Mouse (Mus musculus) frontal cortex, postnatal 25 days (tissue): ENCODE data around the gene Gimap8.
"Not testable (repeated sequence)": the region's sequence is repeated elsewhere in the genome, so short reads cannot be mapped to it uniquely, and the experiment has no call there.

Experiments
- DNase-seq, 2 experiments: peaks; one replicate each; pipeline ENCODE4 v3.0.0; 2022; ENCODE audit warnings: low spot score in 2 of 2

Gene Gimap8

DNA sequence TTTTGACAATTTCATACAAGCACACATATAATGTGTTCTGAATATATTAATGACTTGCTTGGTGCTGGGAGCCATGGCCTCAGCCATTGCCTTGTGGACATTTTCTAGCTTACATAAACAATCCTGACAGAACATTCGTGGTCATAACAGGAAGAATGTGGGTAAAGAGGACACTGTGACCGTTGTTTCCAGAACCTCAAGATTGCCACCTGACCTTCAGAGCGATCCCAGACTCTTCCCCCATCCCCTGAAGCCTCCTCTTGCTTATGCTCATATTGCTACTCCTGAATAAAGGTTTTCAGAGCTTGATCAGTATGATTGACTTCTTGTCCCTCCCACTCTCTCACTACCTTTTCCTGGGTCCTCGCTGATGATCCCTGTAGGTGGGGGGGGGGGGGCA is 31.4 kb downstream of the Gimap8 start:
- DNase-seq = no peak

DNA sequence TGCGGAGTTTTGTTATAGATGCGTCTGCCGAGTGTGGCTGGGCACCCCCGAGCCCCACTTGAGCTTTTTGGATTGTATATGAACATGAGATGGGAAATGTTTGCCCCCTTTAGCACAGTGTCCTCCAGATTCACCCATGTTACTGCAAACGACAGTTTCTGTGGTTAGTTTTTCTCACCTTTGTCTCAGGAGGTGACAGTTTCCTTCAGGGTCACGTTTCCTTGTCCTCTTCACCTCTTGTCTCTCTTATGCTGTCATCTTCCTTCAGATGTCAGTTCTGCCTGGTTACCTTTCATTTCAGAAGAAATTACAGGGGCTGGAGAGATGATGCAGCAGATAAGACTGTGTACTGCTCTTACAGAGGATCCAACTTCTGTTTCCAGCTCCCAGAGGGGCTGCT is 32.7 kb downstream of the Gimap8 start:
- DNase-seq = no peak

- no peak for DNase-seq
Observed at GRCm38 (mm10) chr6:48680421-48680820, 33.4 kb downstream of the Gimap8 start.

DNA sequence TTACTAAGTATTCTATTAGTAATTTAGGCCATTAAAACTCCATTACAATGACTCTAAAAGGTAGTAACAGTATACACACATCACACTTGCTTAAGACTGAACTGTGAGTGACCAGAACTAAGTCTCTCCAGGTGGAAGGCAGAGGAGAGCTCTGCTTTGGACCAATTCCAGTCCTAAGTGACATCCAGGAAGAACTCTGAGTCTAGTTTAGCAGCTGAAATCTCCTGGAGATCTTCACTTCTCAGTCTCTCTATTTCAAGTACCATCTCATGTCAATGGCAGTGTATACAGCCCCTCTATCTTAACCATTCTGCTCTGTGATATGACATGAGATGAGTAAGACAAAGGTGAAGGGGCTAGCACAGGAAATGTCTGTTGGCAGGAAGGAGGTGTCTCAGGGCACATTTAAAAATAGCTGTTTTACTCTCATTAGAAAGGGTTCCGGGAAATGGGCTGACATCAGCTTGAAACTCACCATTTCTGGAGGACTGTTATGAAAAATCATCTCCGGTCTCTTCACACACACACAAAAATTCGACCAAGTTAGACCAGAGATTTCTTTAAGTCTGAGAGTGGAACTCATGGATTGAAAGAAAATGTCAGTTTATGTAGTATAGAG is 34.5 kb downstream of the Gimap8 start:
- DNase-seq = no peak

DNA sequence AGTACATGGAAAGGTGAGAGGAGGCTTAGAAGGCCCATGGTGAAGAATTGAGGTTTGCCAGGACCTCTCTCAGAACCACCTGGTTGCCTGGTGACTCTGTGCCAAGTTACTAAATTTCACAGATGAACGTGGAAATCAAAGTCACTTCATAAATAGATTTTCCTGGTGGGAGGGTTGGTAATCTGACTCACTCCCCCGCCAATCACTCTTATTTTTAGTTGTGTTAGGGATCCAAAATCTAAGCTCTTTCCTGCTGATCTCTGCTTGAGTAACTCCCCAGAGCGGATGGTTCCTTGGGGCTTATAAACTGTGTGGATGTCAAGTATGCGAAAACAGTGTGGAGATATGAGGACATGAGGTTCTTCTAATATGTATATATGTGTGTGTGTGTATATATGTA is 35.2 kb downstream of the Gimap8 start:
- DNase-seq = no peak

DNA sequence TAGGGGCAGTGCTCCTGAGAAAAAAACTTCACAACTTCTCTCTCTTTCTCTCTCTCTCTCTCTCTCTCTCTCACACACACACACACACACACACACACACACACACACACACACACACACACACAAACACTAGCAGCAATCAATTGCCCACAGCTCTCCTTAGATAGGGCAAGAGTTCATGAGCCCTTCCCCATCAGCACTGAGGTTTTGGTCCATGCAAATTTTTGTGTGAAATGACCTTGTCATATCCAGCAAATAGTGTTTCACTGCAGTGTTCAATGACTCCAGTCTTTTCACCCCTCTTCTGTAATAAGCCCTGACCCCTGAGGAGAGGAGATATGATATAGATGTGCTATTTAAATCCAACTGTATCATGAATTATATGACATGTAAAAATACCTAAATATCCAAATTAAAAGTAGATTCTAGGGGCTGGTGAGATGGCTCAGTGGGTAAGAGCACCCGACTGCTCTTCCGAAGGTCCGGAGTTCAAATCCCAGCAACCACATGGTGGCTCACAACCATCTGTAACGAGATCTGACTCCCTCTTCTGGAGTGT is 36.3 kb downstream of the Gimap8 start:
- DNase-seq = not testable (repeated sequence)

DNA sequence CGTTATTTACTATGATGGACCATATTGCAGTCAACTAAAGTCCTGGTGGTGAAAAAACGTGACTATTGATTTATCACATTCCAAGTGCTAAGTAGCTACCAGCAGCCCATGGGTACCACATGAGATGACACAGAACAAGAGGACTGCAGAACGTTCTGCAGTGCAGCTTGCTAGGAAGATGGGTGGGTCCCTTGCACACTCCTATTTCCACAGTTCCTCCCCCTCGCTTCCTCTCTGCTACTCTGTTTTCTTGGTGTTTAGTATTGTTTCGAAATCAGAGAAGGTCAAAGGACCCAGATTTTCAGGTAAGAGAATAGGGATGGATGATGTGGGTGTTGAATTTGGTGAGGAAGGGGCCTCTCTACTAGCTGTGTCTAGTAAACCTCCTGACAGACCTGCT is 37.3 kb downstream of the Gimap8 start, which contains the start of gene Gimap4:
Gene Gimap4 (plus strand): TSS at position 231 of the 400 bp plus-strand sequence.
- no peak for DNase-seq

DNA sequence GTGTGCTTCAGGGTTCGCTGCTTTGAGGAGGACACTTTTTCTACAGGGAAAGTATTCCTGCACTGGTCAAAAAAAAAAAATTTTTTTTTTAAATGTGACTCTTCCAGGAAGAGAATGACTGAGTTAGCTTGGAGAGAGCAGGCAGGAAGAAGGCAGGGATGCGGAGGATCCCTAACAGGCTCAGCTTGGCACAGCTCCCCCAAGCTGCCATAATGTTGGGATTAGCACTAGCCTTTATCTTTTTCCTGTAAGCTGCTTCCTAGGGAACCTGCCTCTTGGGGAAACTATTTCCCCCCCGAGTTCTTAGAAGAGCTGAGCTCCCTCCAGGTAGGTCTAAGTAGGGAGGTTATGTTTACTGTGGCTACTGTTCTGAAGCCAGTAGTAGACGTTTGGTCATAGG is 37.8 kb downstream of the Gimap8 start:
- DNase-seq = no peak

GRCm38 (mm10) chr6:48685251-48685650 is 38.2 kb downstream of the Gimap8 start:
- no peak for DNase-seq

DNA sequence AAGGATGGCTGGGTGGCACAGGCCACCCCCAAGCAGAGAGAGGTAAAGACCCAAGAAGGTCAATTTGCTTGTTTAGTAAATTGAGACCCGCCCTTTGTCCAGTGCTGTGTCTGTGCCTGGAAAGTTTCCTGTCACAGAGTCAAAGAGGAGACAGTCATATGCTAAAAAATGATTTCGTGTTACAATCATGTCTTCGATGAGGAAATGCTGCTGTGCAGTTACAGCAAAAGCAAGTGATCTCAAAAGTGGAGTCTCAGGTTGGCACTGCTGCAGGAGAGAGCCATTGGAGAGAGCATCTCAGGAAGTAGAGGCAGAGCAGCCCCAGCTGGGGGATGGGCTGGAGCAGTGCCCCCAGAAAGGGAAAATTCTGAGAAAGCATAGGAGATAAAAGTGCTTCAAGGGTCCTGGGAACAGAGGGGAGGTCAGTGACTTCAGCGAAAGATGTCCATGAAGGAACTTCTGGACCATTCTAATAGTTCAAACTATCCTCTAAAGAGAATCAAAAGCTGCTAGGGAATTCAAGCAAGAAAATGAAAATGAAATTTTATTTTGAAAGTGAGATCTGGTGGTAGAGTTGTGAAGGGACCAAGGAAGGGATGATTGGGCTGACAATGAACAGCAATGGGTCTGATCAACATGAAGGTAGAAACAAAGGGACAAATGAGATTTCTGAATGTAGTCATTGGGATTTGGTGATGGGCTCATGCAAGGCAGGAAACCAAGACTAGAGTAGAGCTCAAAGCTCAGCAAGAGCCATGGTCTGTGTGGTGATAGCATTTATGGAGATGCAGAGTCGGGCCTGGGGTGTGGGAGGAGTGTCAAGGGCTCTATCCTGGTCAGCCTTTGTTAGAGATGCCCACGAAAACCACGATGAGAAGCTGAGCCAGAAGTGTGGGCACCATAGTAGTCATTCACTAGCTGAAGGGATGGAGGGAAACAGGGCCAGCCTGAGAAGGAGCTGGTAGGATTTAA is 38.9 kb downstream of the Gimap8 start:
- no peak for DNase-seq

DNA sequence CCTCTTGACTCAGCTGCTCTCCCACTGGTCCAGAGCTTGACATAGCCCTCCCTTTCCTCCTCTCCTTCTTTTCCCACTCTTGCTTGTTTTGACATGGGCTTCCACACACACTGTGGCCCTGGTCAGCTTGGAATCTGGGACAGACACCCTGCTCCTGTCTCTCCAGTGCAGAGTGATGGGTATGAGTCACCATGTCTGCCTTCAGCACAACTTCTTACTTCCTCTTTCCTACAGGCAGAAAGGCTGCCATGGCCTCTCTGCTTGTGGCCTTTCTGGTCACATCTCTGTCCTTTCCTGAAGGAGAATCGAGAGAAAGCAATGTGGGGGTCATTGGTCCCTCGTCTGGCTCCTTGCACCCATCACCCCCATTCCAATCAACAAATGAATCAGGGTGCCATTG is 40.0 kb downstream of the Gimap8 start:
- no peak for DNase-seq

DNA sequence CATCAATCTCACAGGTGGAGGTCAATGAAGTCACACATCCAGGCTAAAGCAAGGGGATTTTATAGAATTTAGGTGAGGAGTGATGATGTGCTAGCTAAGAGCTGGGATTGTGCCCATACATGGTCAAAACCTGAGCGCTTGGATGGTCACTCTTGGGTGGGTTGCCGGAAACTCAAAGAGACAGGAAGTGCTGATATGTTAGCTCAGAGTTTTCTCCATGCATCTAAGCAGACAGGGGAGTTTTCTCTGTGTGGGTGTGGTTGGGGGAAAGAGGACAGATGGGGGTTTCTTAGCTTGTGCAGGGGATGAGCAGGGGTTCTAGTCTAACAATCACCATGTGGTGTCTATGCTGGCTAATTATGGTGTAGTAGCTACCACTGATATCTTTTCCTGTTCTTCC is 42.3 kb downstream of the Gimap8 start:
- no peak for DNase-seq

DNA sequence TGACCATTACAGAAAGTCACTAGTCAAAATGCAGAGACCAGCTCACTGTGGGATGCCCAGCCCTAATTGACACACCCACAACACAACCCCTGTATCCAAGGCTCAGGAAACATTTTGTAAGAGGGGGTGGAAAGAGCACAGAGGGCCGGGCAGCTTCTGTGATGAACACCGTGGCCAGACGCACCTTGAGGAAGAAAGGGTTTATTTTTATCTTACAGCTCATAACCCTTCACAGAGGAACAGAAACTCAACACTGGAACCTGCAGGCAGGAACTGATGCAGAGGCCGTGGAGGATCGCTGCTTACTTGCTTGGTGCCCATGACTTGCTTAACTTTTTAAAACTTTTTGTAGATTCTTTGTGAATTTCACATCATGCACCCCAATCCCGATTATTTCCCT is 45.9 kb downstream of the Gimap8 start:
- DNase-seq = no peak

GRCm38 (mm10) chr6:48696830-48697554 is 50.0 kb downstream of the Gimap8 start:
- no peak for DNase-seq

GRCm38 (mm10) chr6:48697555-48697930 is 50.5 kb downstream of the Gimap8 start:
- no peak for DNase-seq

DNA sequence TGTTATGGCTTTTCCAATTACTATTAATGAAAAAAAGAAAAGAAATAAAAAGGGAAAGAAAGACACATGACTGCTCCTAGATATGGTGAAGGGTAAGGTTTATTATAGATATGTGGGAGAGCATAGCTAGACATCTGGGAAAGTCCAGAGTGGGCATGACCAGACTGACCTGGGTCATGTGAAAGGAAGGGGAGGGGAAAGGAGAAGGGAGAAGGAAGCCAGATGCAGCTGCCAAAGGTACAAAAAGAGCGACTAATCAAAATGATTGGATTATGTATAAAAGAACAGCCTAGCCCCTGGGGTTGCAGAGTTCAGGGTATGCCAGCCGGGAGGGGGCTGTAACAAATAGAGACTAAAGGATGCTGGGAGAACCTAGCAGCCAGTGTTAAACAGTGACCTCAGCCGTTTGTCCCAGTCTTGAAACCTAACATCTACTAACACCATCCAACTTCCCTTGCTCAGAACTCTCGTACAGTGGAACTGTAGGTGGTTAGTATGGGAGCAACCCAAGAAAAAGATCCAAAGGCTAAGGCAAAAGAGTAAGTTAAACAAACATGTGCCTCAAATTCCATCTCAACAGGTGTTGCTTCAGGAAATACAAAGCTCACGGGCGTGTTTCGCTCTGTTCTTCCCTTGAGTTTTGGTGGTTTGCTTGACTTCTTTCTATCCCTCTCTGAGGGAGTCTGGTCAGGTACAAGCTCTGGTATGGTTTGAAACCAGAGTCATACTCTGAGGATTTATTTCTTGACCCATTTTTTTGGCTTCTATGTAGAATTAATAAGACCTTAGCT is 51.2 kb downstream of the Gimap8 start:
- no peak for DNase-seq

GRCm38 (mm10) chr6:48698888-48699287 is 51.9 kb downstream of the Gimap8 start:
- DNase-seq = no peak

DNA sequence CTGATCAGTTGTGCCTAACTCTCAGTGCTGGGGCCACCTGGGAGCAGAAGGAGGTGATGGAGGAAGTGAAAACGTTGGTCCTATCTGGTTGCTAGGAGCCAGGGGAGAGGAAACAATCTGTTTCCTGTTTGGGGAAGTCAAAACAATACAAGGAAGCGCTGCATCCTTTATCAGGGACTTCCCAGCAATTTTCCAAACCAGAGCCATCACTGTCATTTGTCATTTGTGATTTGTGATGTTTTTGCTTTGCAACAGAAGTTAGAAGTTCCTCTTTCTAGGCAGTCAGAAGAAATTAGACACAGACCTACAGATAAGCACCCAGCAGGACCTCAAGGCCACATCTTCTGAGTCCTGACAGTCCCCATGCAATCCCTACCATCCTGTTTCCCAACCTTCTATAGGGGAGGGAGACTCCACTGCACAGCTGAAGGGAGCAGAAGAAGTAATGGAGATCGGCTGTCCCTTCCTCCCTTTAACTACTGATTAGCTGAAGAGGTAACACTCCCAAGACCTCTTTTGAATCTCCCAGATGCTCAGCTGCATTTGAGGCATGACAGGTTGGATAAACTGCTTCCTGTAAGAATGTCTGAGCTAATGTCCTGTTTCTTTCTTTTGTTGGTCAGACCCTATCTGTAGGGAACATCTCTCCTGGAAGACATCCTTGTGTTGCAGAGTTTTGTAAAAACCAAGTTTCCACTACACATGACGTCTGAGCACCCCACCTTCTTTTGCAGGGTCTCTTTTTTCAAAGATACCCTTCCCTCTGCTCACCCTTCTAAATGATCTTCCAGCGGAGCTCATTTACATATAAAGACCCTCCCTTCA is 53.4 kb downstream of the Gimap8 start:
- no peak for DNase-seq

- DNase-seq = no peak
Observed at GRCm38 (mm10) chr6:48702146-48702545, 55.1 kb downstream of the Gimap8 start.

- DNase-seq = no peak
Observed at GRCm38 (mm10) chr6:48702601-48703000, 55.6 kb downstream of the Gimap8 start.
